Mouse (Mus musculus): ENCODE measurements around the gene Eif4e2.

DNA sequence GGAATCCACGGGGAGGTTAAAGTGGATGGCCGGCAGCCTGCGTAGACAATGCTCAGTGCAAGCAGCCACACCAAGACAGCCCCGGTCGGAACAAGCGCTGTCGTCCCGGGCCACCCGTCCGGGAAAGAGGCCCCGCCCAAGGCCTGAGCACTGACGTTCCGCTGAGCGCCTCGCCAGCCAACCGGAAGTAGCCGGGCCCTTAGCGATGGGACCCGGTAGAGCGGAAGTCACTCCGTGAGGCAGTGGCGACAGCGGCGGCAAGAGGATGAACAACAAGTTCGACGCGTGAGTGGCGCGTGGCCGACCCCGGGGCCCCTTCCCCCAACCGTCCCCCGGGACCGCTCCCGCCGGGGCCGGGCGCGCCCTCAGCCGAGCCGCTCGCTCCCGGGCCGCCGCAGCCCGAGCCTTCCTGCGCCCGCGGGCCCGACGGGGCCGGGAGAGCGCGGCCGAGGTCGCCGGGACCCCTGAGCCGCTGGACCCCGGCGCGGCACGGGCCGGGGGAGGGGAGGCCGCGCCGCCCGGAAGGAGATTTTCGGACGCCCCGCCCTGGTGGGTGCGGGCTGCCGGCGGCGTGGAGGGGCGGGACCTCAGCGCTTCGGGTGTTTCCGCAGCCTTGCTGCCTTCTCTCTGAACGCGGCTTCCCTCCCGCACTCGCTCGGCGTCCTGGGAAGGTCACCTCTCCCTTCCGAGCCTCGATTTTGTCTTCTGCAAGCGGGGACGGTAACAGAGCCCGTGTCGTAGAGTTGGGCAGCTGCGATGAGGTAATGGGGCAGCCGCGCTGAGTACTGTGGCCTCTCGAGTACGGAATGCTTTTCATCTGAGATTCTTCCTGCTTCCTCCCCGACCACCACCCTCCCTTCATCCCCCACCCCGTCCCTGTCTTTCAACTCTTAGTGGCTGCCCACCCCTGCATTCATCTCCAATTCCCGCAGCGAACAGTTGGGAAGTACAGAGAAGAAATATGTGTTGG, at the start of gene Eif4e2:
- peak; percentile 94 for TF ChIP-seq POLR2A (IDR thresholded peaks at IDR 0.05; ENCODE audit: borderline replicate concordance, extremely low read depth, low read depth, low read length)
- TF ChIP-seq CTCF (IDR thresholded peaks at IDR 0.05; ENCODE audit: insufficient read depth, low read length): no peak
